10 mouse cellular contexts compared by ENCODE assay signal in the genomic region with DNA sequence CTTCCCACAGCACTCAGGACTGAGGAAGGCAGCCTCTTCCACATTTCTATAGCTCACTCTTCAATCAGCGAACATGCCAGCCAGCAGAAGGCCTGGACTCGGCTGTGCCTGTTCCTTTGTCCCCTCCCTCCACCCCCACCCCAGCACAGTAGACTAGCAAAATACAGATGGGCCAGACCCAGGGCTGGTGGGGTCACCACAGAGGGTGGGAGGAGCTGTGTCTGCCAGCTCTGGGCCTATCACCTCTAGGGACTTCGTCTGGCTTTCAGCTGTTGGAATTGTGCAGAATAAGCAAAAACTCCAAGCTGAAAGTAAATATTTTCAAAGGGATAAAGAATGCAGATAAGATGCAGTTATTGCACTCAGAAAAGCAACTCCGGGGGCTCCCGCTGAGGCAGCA. TPM values are rescaled to one million over a fixed set of nuclear protein-coding genes. Genes with fewer than 3 reads are reported as not detected.
DNase-seq lines count a peak whose midpoint lies in the region; ATAC-seq and TF ChIP-seq lines count a peak whose summit lies in the region.
"Had no signal": no experiment of that assay in that cellular context is flagged by ENCODE, and none has a peak within 500 bp of the region (broad histone marks: within the 10 kb centered on the region; RNA-seq: fewer than 3 reads in every experiment).

No protein-coding gene starts in this region.

- H3K9me3 ChIP-seq in heart, embryonic 14.5 days (ENCODE audit: control insufficient read depth, low read length), result no peaks in the 10 kb centered on the region
- H3K9me3 ChIP-seq in forebrain, embryonic 16.5 days (ENCODE audit: control insufficient read depth, low read length), result no peaks in the 10 kb centered on the region

- H3K27ac ChIP-seq in heart, embryonic 14.5 days (replicated peaks in 1 of 2; ENCODE audit: control insufficient read depth in 1 of 2, insufficient read depth in 1 of 2, low read depth in 2 of 2, low read length in 2 of 2), result peak overlapping the region; percentile 40 to 61; a peak in 3 of 4 replicates
- H3K27ac ChIP-seq in heart, adult 2 months, result no peak overlapping the region; the same call in 1 of the 2 replicates
- 0 out of 2 replicates have a peak overlapping the region, but pooled peaks have one; percentile 17 for H3K27ac ChIP-seq in forebrain, embryonic 16.5 days (ENCODE audit: low read length)
- no peak overlapping the region for H3K27ac ChIP-seq in left cerebral cortex, adult 2 months

- no peak for TF ChIP-seq CTCF in heart, adult 2 months (IDR thresholded peaks at IDR 0.05)
- no peak for TF ChIP-seq CTCF in left cerebral cortex, adult 2 months (IDR thresholded peaks at IDR 0.05)

- no peaks in the 10 kb centered on the region for H3K79me2 ChIP-seq in heart, adult 2 months (replicated peaks; ENCODE audit: control insufficient read depth, insufficient read depth, low read length)

- no peak overlapping the region for H3K4me3 ChIP-seq in heart, embryonic 14.5 days (ENCODE audit: control insufficient read depth in 1 of 2, insufficient read depth in 1 of 2, low read depth in 1 of 2, low read length in 2 of 2)
- no peak overlapping the region for H3K4me3 ChIP-seq in heart, adult 2 months
- no peak overlapping the region for H3K4me3 ChIP-seq in forebrain, embryonic 16.5 days (replicated peaks; ENCODE audit: low read length)
- H3K4me3 ChIP-seq in left cerebral cortex, adult 2 months, result no peak overlapping the region

- no peak for TF ChIP-seq POLR2A in heart, adult 2 months (IDR thresholded peaks at IDR 0.05; ENCODE audit: insufficient read depth, low read depth, low read length)

- peaks cover 7% of the 10 kb centered on the region for H3K27me3 ChIP-seq in heart, embryonic 14.5 days (ENCODE audit: control insufficient read depth, insufficient read depth, low read length)
- peaks cover 2% of the 10 kb centered on the region; the same call in 1 of the 2 replicates for H3K27me3 ChIP-seq in heart, adult 2 months (ENCODE audit: control insufficient read depth, insufficient read depth, low read length)
- H3K27me3 ChIP-seq in forebrain, embryonic 16.5 days (replicated peaks; ENCODE audit: control insufficient read depth, insufficient read depth, low read length), result peaks cover 8% of the 10 kb centered on the region

- H3K9ac ChIP-seq in heart, embryonic 14.5 days (ENCODE audit: low read length), result 0 out of 2 replicates have a peak overlapping the region, but pooled peaks have one; percentile 16
- H3K9ac ChIP-seq in heart, adult 2 months (ENCODE audit: low read depth, low read length), result no peak overlapping the region
- no peak overlapping the region for H3K9ac ChIP-seq in forebrain, embryonic 16.5 days (replicated peaks; ENCODE audit: low read depth, low read length)

- 38% methylated on average over 5 of the region's 5 CpGs for WGBS in heart, embryonic 14.5 days
- 61% methylated on average over 5 of the region's 5 CpGs for WGBS in heart, adult 2 months
- WGBS in forebrain, embryonic 16.5 days, result 56% methylated on average over 5 of the region's 5 CpGs

- peak; percentile 49; the same call in 1 of the 2 replicates for ATAC-seq in heart, embryonic 14.5 days (ENCODE audit: insufficient number of reproducible peaks, insufficient read depth, low FRiP score, low read depth)
- ATAC-seq in forebrain, embryonic 16.5 days, result no peak; the same call in 1 of the 2 replicates
- ATAC-seq in megakaryocyte-erythroid progenitor cell, adult 5-6 weeks (replicated peaks; ENCODE audit: low FRiP score, low TSS enrichment, poor library complexity, severe bottlenecking), result no peak

- no peaks in the 10 kb centered on the region for H3K36me3 ChIP-seq in heart, embryonic 14.5 days (ENCODE audit: control insufficient read depth, insufficient read depth, low read length)
- H3K36me3 ChIP-seq in heart, adult 2 months (ENCODE audit: control insufficient read depth, insufficient read depth, low read length), result no peaks in the 10 kb centered on the region
- H3K36me3 ChIP-seq in forebrain, embryonic 16.5 days (ENCODE audit: control insufficient read depth, insufficient read depth), result no peaks in the 10 kb centered on the region

- intact Hi-C loops in heart, adult 2 months (cut with DNase I), result no loop called here
- intact Hi-C loops in left cerebral cortex, adult 2 months (cut with DNase I), result no loop called here

- DNase-seq in heart, adult 2 months, result no peak
- peak; percentile 58 for DNase-seq in adipocyte (ENCODE audit: low spot score)
- peak; percentile 37 to 86 for DNase-seq in lung, postnatal 4 days
- no peak for DNase-seq in left cerebral cortex, adult 9 months (ENCODE audit: low spot score in 2 of 2)
- DNase-seq in left cerebral cortex, adult 2 months (ENCODE audit: extremely low spot score in 1 of 2, low spot score in 2 of 2), result no peak
- DNase-seq: adrenal gland, postnatal 10 days had no signal

- H3K4me2 ChIP-seq in heart, embryonic 14.5 days (ENCODE audit: low read length), result no peak overlapping the region
- no peak overlapping the region for H3K4me2 ChIP-seq in forebrain, embryonic 16.5 days (ENCODE audit: low read length)

- no peak for TF ChIP-seq EP300 in heart, adult 2 months (IDR thresholded peaks at IDR 0.05; ENCODE audit: insufficient read depth, low read depth, low read length)

- H3K4me1 ChIP-seq in heart, embryonic 14.5 days (ENCODE audit: control insufficient read depth in 2 of 2, insufficient read depth in 2 of 2, low read length in 2 of 2), result peaks cover 17 to 25% of the 10 kb centered on the region in 2 experiments
- H3K4me1 ChIP-seq in heart, adult 2 months (ENCODE audit: control insufficient read depth, insufficient read depth, low read length), result no peaks in the 10 kb centered on the region; the same call in none of the 2 replicates
- H3K4me1 ChIP-seq in forebrain, embryonic 16.5 days (replicated peaks; ENCODE audit: control insufficient read depth, insufficient read depth, low read length), result peaks cover 2% of the 10 kb centered on the region

RNA-seq across cellular contexts. Expression of gene Wdr86, which starts 5.7 kb away (rescaled TPM):
- 7.7 and 9.6 TPM in 2 replicates for polyA plus RNA-seq in heart, embryonic 14.5 days (2014; fragmentation: Nextera tagmentation; extraction: Ambion mirVana)
- total RNA-seq in heart, adult 2 months (2021), result 1 to 10 TPM in 1 of 2 experiments, under 1 TPM in 1; 0.43 to 1.0 TPM
- polyA plus RNA-seq in heart, adult 2 months (2012; rRNA removed), result 0.73 and 1.4 TPM in 2 replicates
- polyA plus RNA-seq in forebrain, embryonic 16.5 days (2015; fragmentation: Nextera tagmentation; extraction: Ambion mirVana), result 4.7 and 5.1 TPM in 2 replicates
- total RNA-seq in megakaryocyte-erythroid progenitor cell, adult 5-6 weeks (2014; fragmentation: Nextera tagmentation), result 0.32 TPM in 1 of 2 replicates, not detected in the other
- 0.42 TPM in 1 of 2 replicates, not detected in the other for total RNA-seq in megakaryocyte-erythroid progenitor cell, adult 5-6 weeks (2017)
- under 1 TPM; 0.37 to 0.86 TPM for total RNA-seq in left cerebral cortex, adult 2 months (2021)
- total RNA-seq: monocyte, adult 5-6 weeks had no signal

RNA-seq across cellular contexts. Expression of gene Crygn, which starts 33.0 kb away (rescaled TPM):
- 1.5 TPM in 1 of 2 replicates, not detected in the other for polyA plus RNA-seq in heart, embryonic 14.5 days (2014; fragmentation: Nextera tagmentation; extraction: Ambion mirVana)
- total RNA-seq in heart, adult 2 months (2021), result not detected
- not detected in 2 replicates for polyA plus RNA-seq in heart, adult 2 months (2012; rRNA removed)
- polyA plus RNA-seq in forebrain, embryonic 16.5 days (2015; fragmentation: Nextera tagmentation; extraction: Ambion mirVana), result 2.5 TPM in 1 of 2 replicates, not detected in the other
- total RNA-seq in megakaryocyte-erythroid progenitor cell, adult 5-6 weeks (2014; fragmentation: Nextera tagmentation), result not detected in 2 replicates
- total RNA-seq in megakaryocyte-erythroid progenitor cell, adult 5-6 weeks (2017), result not detected in 2 replicates
- 1 to 10 TPM in 1 of 2 experiments, not detected in 1; 2.0 TPM for total RNA-seq in left cerebral cortex, adult 2 months (2021)
- total RNA-seq: adrenal gland, postnatal 10 days; monocyte, adult 5-6 weeks had no signal

RNA-seq across cellular contexts. Expression of gene Nub1, which starts 39.5 kb away (rescaled TPM):
- polyA plus RNA-seq in heart, embryonic 14.5 days (2014; fragmentation: Nextera tagmentation; extraction: Ambion mirVana), result 27.5 and 28.0 TPM in 2 replicates
- total RNA-seq in heart, adult 2 months (2021), result 10 to 100 TPM; 32.2 to 39.9 TPM
- 26.3 and 32.8 TPM in 2 replicates for polyA plus RNA-seq in heart, adult 2 months (2012; rRNA removed)
- polyA plus RNA-seq in forebrain, embryonic 16.5 days (2015; fragmentation: Nextera tagmentation; extraction: Ambion mirVana), result 70.0 and 71.2 TPM in 2 replicates
- 18.4 and 22.4 TPM in 2 replicates for total RNA-seq in megakaryocyte-erythroid progenitor cell, adult 5-6 weeks (2014; fragmentation: Nextera tagmentation)
- 24.3 and 40.1 TPM in 2 replicates for total RNA-seq in megakaryocyte-erythroid progenitor cell, adult 5-6 weeks (2017)
- 10 to 100 TPM; 74.2 to 77.3 TPM for total RNA-seq in left cerebral cortex, adult 2 months (2021)

Comparison
In these comparisons a context has a peak if more than half of its experiments do, and no peak if none do; other contexts are left out.
1. H3K27ac ChIP-seq: peak in heart, embryonic 14.5 days (2 of 2) and forebrain, embryonic 16.5 days (single experiment); none in heart, adult 2 months (single experiment) and left cerebral cortex, adult 2 months (single experiment).
2. DNase-seq: peak in adipocyte (single experiment) and lung, postnatal 4 days (2 of 2); none in heart, adult 2 months (0 of 2), left cerebral cortex, adult 9 months (0 of 2) and left cerebral cortex, adult 2 months (0 of 2).